Mouse (Mus musculus) midbrain, embryonic 16.5 days (tissue): ENCODE measurements around the gene Aldh6a1. TPM values are rescaled to one million over a fixed set of nuclear protein-coding genes. Genes with fewer than 3 reads are reported as not detected.

ENCODE experiments used
- ATAC-seq: fragments of 200-750 bp; cut with Nextera tagmentation; 2 replicates; pipeline ENCODE4 v1.8.0; 2017; ENCODE audit warnings: moderate TSS enrichment
- H3K27ac ChIP-seq: fragments of 300-500 bp; sonication (generic); 2 replicates; pipeline ENCODE4 v1.5.1; 2014; ENCODE audit warnings: mild to moderate bottlenecking, low read length, mixed read lengths
- H3K27me3 ChIP-seq: fragments of 300-500 bp; sonication (generic); 2 replicates; pipeline ENCODE4 v1.6.1; 2014; ENCODE audit warnings: low read depth, low read length, mixed read lengths; ENCODE audit not compliant: control insufficient read depth, insufficient read depth
- H3K36me3 ChIP-seq: fragments of 300-500 bp; sonication (generic); 2 replicates; pipeline ENCODE4 v1.6.1; 2014; ENCODE audit warnings: mild to moderate bottlenecking, low read length, moderate library complexity, mixed read lengths; ENCODE audit not compliant: control insufficient read depth, insufficient read depth
- H3K4me1 ChIP-seq: fragments of 300-500 bp; sonication (generic); 2 replicates; pipeline ENCODE4 v1.6.1; 2014; ENCODE audit warnings: mild to moderate bottlenecking, low read length, mixed read lengths; ENCODE audit not compliant: control insufficient read depth, insufficient read depth
- H3K4me2 ChIP-seq: fragments of 300-500 bp; sonication (generic); 2 replicates; pipeline ENCODE4 v1.6.1; 2014; ENCODE audit warnings: mild to moderate bottlenecking, low read length, mixed read lengths
- H3K4me3 ChIP-seq: fragments of 300-500 bp; sonication (generic); 2 replicates; pipeline ENCODE4 v1.5.1; 2014; ENCODE audit warnings: low read depth, mild to moderate bottlenecking, low read length, moderate library complexity, mixed read lengths
- H3K9ac ChIP-seq: fragments of 300-500 bp; sonication (generic); 2 replicates; pipeline ENCODE4 v1.6.1; 2014; ENCODE audit warnings: low read depth, low read length, mixed read lengths
- H3K9me3 ChIP-seq: fragments of 300-500 bp; sonication (generic); replicated peaks from 2 replicates; pipeline ENCODE4 v1.6.1; 2014; ENCODE audit warnings: mild to moderate bottlenecking, low read length, mixed read lengths; ENCODE audit not compliant: control insufficient read depth, poor library complexity, severe bottlenecking
- WGBS: fragments of 180-500 bp; shearing (Covaris S2); extraction: QIAGEN DNeasy Blood & Tissue Kit; methylation state at CpG from one replicate; pipeline ENCODE4 v1.1.7; 2014; 5-methylcytosine and 5-hydroxymethylcytosine counted together
- polyA plus RNA-seq: library from polyadenylated mRNA; unstranded; fragments of >200 nt; fragmentation: Nextera tagmentation; extraction: Ambion mirVana; gene quantifications from 2 replicates; pipeline ENCODE4 v1.2.1, GENCODE M21; 2015

Gene Aldh6a1
- 33.6 and 34.2 TPM in 2 replicates for polyA plus RNA-seq

- Histone ChIP-seq H3K36me3 (no peaks in the 10 kb centered on the region), H3K27ac (peak within 1 kb of the TSS; percentile 78), H3K4me1 (peaks cover 19% of the 10 kb centered on the region), H3K27me3 (no peaks in the 10 kb centered on the region; the same call in 1 of the 2 replicates), H3K4me2 (peak within 1 kb of the TSS; percentile 98), H3K9ac (peak within 1 kb of the TSS; percentile 72), H3K9me3 (no peaks in the 10 kb centered on the region), H3K4me3 (peak within 1 kb of the TSS; percentile 56)
- peak; percentile 98 for ATAC-seq
- under 1% methylated on average over 49 of the region's 49 CpGs for WGBS
Measured at GRCm38 (mm10) chr12:84450718-84451646, at the start of gene Aldh6a1, which contains the start of gene Lin52. Aldh6a1 (minus strand) TSS chr12:84451004. Lin52 (plus strand) TSS chr12:84451422.

DNA sequence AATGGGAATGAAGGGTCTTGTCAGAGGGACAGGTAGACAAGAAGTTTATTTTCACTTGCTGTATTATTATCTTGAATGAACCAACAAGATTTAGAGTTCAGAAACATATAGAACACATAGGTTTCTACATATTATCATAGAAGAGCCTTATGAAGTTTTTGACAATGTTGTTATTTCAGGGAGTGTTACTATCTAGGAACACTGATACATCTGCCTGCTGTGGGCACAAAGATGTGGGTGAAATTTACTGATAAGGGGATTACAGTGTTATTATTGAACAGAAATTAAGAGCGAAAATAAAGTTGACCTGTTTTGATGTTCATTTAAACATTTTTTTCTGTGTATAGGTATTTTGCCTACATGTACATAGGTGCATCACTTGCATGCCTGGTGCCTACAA lies 46.0 kb upstream of the Aldh6a1 start:
- H3K4me3 ChIP-seq: no peak overlapping the region
- H3K27me3 ChIP-seq: no peaks in the 10 kb centered on the region
- no peak for ATAC-seq
- H3K9me3 ChIP-seq: no peaks in the 10 kb centered on the region
- WGBS: 98% methylated on average over 1 of the region's 1 CpGs
- H3K4me1 ChIP-seq: peaks cover 12% of the 10 kb centered on the region
- no peaks in the 10 kb centered on the region for H3K36me3 ChIP-seq
- no peak overlapping the region for H3K27ac ChIP-seq
- no peak overlapping the region for H3K9ac ChIP-seq
- no peak overlapping the region for H3K4me2 ChIP-seq

- WGBS: 20% methylated on average over 8 of the region's 8 CpGs
- Histone ChIP-seq H3K4me3 (no peak overlapping the region), H3K27ac (no peak overlapping the region; the same call in 1 of the 2 replicates), H3K4me1 (peaks cover 9% of the 10 kb centered on the region), H3K36me3 (no peaks in the 10 kb centered on the region), H3K27me3 (no peaks in the 10 kb centered on the region), H3K9me3 (no peaks in the 10 kb centered on the region), H3K4me2 (peak overlapping the region; percentile 19; the same call in 1 of the 2 replicates), H3K9ac (no peak overlapping the region)
- peak; percentile 51 for ATAC-seq
Measured at GRCm38 (mm10) chr12:84487324-84488056, 36.7 kb upstream of the Aldh6a1 start.

GRCm38 (mm10) chr12:84482778-84483585 lies 32.2 kb upstream of the Aldh6a1 start:
- Histone ChIP-seq H3K27me3 (no peaks in the 10 kb centered on the region), H3K9me3 (no peaks in the 10 kb centered on the region), H3K27ac (no peak overlapping the region), H3K4me2 (no peak overlapping the region), H3K9ac (no peak overlapping the region), H3K4me1 (peaks cover 9% of the 10 kb centered on the region), H3K4me3 (no peak overlapping the region), H3K36me3 (no peaks in the 10 kb centered on the region)
- WGBS: 88% methylated on average over 14 of the region's 14 CpGs
- ATAC-seq: no peak

DNA sequence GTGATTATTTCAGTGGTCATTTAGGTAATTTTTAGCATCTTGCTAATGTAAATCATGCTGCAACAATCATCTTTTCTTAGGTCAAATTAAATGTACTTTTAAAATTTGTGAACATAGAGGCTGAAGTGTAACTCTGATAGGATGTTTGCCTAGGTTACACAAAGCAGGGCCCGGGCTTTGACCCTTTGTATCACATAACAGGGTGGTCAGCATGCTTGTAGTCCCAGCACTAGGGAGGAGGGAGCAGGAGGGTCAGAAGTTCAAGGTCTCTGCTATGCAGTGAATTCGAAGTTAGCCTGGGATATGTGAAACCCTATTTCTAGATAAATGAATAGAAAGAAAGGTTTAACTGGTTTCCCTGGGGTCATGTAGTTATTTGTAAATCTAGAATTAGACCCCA lies 30.4 kb upstream of the Aldh6a1 start:
- H3K9ac ChIP-seq: no peak overlapping the region
- no peak overlapping the region for H3K4me3 ChIP-seq
- no peaks in the 10 kb centered on the region for H3K27me3 ChIP-seq
- WGBS: 65% methylated on average over 2 of the region's 2 CpGs
- no peak for ATAC-seq
- no peaks in the 10 kb centered on the region for H3K9me3 ChIP-seq
- H3K4me1 ChIP-seq: no peaks in the 10 kb centered on the region
- no peaks in the 10 kb centered on the region for H3K36me3 ChIP-seq
- no peak overlapping the region for H3K27ac ChIP-seq
- H3K4me2 ChIP-seq: no peak overlapping the region

DNA sequence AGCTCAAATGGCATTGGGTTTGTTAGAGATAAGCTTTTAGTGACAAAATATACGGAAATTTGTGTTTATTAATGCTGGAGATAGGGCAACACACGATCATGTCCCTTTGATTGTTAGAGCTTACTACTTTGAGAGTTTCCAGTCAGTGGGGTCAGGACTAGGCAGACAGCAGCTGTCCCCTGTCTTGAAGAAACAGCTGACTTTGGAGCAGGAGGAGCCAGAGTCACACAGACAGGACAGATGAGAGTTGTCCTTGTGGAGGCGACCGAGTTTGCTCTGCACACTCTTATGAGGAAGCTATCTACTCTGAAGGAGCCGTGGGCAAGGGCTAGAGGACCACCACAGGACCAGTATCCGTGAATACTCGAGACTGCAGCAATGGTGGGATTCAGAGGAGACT lies 28.1 kb upstream of the Aldh6a1 start:
- Histone ChIP-seq H3K4me1 (no peaks in the 10 kb centered on the region), H3K9me3 (no peaks in the 10 kb centered on the region), H3K4me3 (no peak overlapping the region), H3K27ac (no peak overlapping the region), H3K27me3 (no peaks in the 10 kb centered on the region), H3K4me2 (no peak overlapping the region), H3K36me3 (no peaks in the 10 kb centered on the region), H3K9ac (no peak overlapping the region)
- no peak for ATAC-seq
- WGBS: 96% methylated on average over 7 of the region's 7 CpGs

DNA sequence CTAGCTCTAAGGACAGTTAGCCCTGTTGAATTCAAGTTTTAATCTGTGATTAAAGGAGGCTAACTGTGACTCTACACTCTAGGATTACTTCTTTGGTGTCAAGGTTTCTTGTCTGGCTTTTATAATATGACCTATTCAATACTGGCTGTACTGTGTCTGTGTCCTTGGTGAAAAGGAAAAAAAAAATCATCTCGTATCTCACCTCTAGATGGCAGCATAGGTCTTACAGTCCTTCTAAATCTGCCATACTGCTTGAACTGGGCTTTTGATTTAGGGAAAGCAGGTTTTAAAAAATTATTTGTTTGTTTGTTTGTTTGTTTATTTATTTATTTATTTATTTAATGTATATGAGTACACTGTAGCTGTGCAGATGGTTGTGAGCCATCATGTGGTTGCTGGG lies 17.9 kb upstream of the Aldh6a1 start:
- H3K4me1 ChIP-seq: no peaks in the 10 kb centered on the region
- H3K4me2 ChIP-seq: no peak overlapping the region
- no peaks in the 10 kb centered on the region for H3K9me3 ChIP-seq
- H3K9ac ChIP-seq: no peak overlapping the region
- no peaks in the 10 kb centered on the region for H3K27me3 ChIP-seq
- no peak for ATAC-seq
- H3K27ac ChIP-seq: no peak overlapping the region
- no peak overlapping the region for H3K4me3 ChIP-seq
- H3K36me3 ChIP-seq: no peaks in the 10 kb centered on the region
- WGBS: 5% methylated on average over 1 of the region's 1 CpGs

DNA sequence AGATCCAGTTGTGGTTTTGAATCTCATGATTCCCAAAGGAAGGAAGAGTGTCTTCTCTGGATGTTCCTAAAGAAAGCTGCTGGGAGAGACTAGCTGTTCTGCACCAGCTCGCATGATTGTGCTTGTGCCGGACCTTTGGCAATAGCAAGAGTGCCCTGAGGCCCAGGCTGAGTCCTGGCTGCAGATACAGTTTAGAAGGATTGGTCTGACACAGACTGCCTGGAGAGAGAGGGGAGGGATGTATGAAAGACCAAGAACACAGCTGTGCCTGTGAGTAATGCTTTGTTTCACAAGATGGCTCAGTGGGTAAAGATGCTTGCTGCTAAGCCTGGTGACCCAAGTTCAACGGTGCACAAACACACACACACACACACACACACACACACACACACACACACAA lies 12.1 kb upstream of the Aldh6a1 start:
- no peaks in the 10 kb centered on the region for H3K9me3 ChIP-seq
- H3K36me3 ChIP-seq: peaks cover 19% of the 10 kb centered on the region
- no peak overlapping the region for H3K9ac ChIP-seq
- 84% methylated on average over 3 of the region's 3 CpGs for WGBS
- no peak overlapping the region for H3K27ac ChIP-seq
- H3K4me1 ChIP-seq: no peaks in the 10 kb centered on the region
- ATAC-seq: no peak
- H3K4me2 ChIP-seq: no peak overlapping the region
- H3K27me3 ChIP-seq: no peaks in the 10 kb centered on the region
- H3K4me3 ChIP-seq: no peak overlapping the region
